Mouse (Mus musculus) midbrain, embryonic 11.5 days (tissue): Measurements from ENCODE around the gene Prr5l. TPM values are rescaled to one million over a fixed set of nuclear protein-coding genes. Genes with fewer than 3 reads are reported as not detected.

Source experiments
- ATAC-seq: fragments of 200-750 bp; cut with Nextera tagmentation; 2 replicates; pipeline ENCODE4 v1.8.0; 2017; ENCODE audit warnings: moderate TSS enrichment, moderate library complexity; ENCODE audit not compliant: low FRiP score
- DNase-seq: peaks from one replicate; pipeline ENCODE4 v3.0.0; 2015; ENCODE audit warnings: low spot score; ENCODE audit errors: missing footprints
- H3K27ac ChIP-seq: fragments of 300-500 bp; sonication (generic); 2 replicates; pipeline ENCODE4 v1.5.1; 2014; ENCODE audit warnings: low read depth, low read length
- H3K27me3 ChIP-seq: fragments of 300-500 bp; sonication (generic); 2 replicates; pipeline ENCODE4 v1.6.1; 2014; ENCODE audit warnings: mild to moderate bottlenecking, low read length, moderate library complexity, mixed read lengths; ENCODE audit not compliant: control insufficient read depth, insufficient read depth
- H3K36me3 ChIP-seq: fragments of 300-500 bp; sonication (generic); 2 replicates; pipeline ENCODE4 v1.6.1; 2014; ENCODE audit warnings: mild to moderate bottlenecking, low read length, moderate library complexity, mixed read lengths; ENCODE audit not compliant: control insufficient read depth, insufficient read depth
- H3K4me1 ChIP-seq: fragments of 300-500 bp; sonication (generic); 2 replicates; pipeline ENCODE4 v1.6.1; 2014; ENCODE audit warnings: low read length; ENCODE audit not compliant: control insufficient read depth, insufficient read depth
- H3K4me2 ChIP-seq: fragments of 300-500 bp; sonication (generic); 2 replicates; pipeline ENCODE4 v1.6.1; 2014; ENCODE audit warnings: mild to moderate bottlenecking, moderate library complexity
- H3K4me3 ChIP-seq: fragments of 300-500 bp; sonication (generic); 2 replicates; pipeline ENCODE4 v1.5.1; 2014; ENCODE audit warnings: low read depth, low read length
- H3K9ac ChIP-seq: fragments of 300-500 bp; sonication (generic); 2 replicates; pipeline ENCODE4 v1.6.1; 2014; ENCODE audit warnings: low read length
- H3K9me3 ChIP-seq: fragments of 300-500 bp; sonication (generic); 2 replicates; pipeline ENCODE4 v1.6.1; 2016; ENCODE audit warnings: low read length; ENCODE audit not compliant: control insufficient read depth
- WGBS: fragments of 180-500 bp; shearing (Covaris S2); extraction: QIAGEN DNeasy Blood & Tissue Kit; methylation state at CpG from one replicate; pipeline ENCODE4 v1.1.7; 2014; 5-methylcytosine and 5-hydroxymethylcytosine counted together
- polyA plus RNA-seq: library from polyadenylated mRNA; unstranded; fragments of >200 nt; fragmentation: Nextera tagmentation; extraction: Ambion mirVana; gene quantifications from 2 replicates; pipeline ENCODE4 v1.2.1, GENCODE M21; 2014

The Prr5l gene
- polyA plus RNA-seq, 1 experiment from 2014 or later = 15.5 TPM

- DNase-seq (peak; percentile 39), ATAC-seq (no peak)
- Histone ChIP-seq H3K27ac (no peak overlapping the region), H3K4me3 (no peak overlapping the region), H3K4me2 (no peak overlapping the region), H3K27me3 (no peaks in the 10 kb centered on the region), H3K36me3 (no peaks in the 10 kb centered on the region), H3K4me1 (peaks cover 8% of the 10 kb centered on the region; the same call in 1 of the 2 replicates), H3K9me3 (no peaks in the 10 kb centered on the region), H3K9ac (no peak overlapping the region)
- 90% methylated on average over 3 of the region's 3 CpGs for whole genome bisulfite sequencing
Measured at GRCm38 (mm10) chr2:101826950-101827600, 55.8 kb downstream of the Prr5l start.

- H3K4me1 ChIP-seq = peaks cover 8% of the 10 kb centered on the region; the same call in 1 of the 2 replicates
- H3K9ac ChIP-seq = no peak overlapping the region
- H3K27ac ChIP-seq = no peak overlapping the region
- no peak overlapping the region for H3K4me3 ChIP-seq
- ATAC-seq (no peak), DNase-seq (peak; percentile 14)
- 83% methylated on average over 2 of the region's 2 CpGs for WGBS
- H3K36me3 ChIP-seq = no peaks in the 10 kb centered on the region
- no peaks in the 10 kb centered on the region for H3K27me3 ChIP-seq
- no peaks in the 10 kb centered on the region for H3K9me3 ChIP-seq
- H3K4me2 ChIP-seq = no peak overlapping the region
Measured at GRCm38 (mm10) chr2:101826186-101826707, 56.6 kb downstream of the Prr5l start.

GRCm38 (mm10) chr2:101825226-101826120 lies 57.4 kb downstream of the Prr5l start:
- no peak overlapping the region for H3K9ac ChIP-seq
- no peak for ATAC-seq

GRCm38 (mm10) chr2:101823821-101824220 lies 59.0 kb downstream of the Prr5l start:
- H3K27me3 ChIP-seq = no peaks in the 10 kb centered on the region

More at GRCm38 (mm10) chr2:101825226-101826120, 57.4 kb downstream of the Prr5l start:
- Histone ChIP-seq H3K4me3 (no peak overlapping the region), H3K4me2 (no peak overlapping the region), H3K27ac (no peak overlapping the region), H3K9me3 (no peaks in the 10 kb centered on the region), H3K4me1 (peaks cover 8% of the 10 kb centered on the region; the same call in 1 of the 2 replicates), H3K27me3 (no peaks in the 10 kb centered on the region), H3K36me3 (no peaks in the 10 kb centered on the region)
- peak; percentile 57 for DNase-seq
- WGBS = 88% methylated on average over 9 of the region's 9 CpGs

GRCm38 (mm10) chr2:101822785-101823184 lies 60.0 kb downstream of the Prr5l start:
- no peak for DNase-seq
- no peak overlapping the region for H3K27ac ChIP-seq

More at GRCm38 (mm10) chr2:101823821-101824220, 59.0 kb downstream of the Prr5l start:
- Histone ChIP-seq H3K4me1 (0 out of 2 replicates have a peak, but pooled peaks cover 3% of the 10 kb centered on the region), H3K27ac (no peak overlapping the region), H3K36me3 (no peaks in the 10 kb centered on the region), H3K9me3 (no peaks in the 10 kb centered on the region), H3K4me2 (no peak overlapping the region), H3K4me3 (no peak overlapping the region), H3K9ac (no peak overlapping the region)
- ATAC-seq (no peak), DNase-seq (no peak)
- 55% methylated on average over 4 of the region's 4 CpGs for WGBS

GRCm38 (mm10) chr2:101820816-101821215 lies 62.0 kb downstream of the Prr5l start:
- Histone ChIP-seq H3K4me1 (no peaks in the 10 kb centered on the region), H3K4me2 (no peak overlapping the region), H3K4me3 (no peak overlapping the region), H3K9ac (no peak overlapping the region), H3K36me3 (no peaks in the 10 kb centered on the region), H3K27ac (no peak overlapping the region), H3K9me3 (no peaks in the 10 kb centered on the region), H3K27me3 (no peaks in the 10 kb centered on the region)
- ATAC-seq (no peak), DNase-seq (no peak)
- 76% methylated on average over 1 of the region's 1 CpGs for WGBS

More at GRCm38 (mm10) chr2:101822785-101823184, 60.0 kb downstream of the Prr5l start:
- H3K9ac ChIP-seq = no peak overlapping the region
- H3K9me3 ChIP-seq = no peaks in the 10 kb centered on the region
- no peaks in the 10 kb centered on the region for H3K36me3 ChIP-seq
- no peak for ATAC-seq
- no peaks in the 10 kb centered on the region for H3K27me3 ChIP-seq
- H3K4me2 ChIP-seq = no peak overlapping the region
- H3K4me3 ChIP-seq = no peak overlapping the region
- H3K4me1 ChIP-seq = 0 out of 2 replicates have a peak, but pooled peaks cover 2% of the 10 kb centered on the region
- WGBS = 88% methylated on average over 13 of the region's 13 CpGs

GRCm38 (mm10) chr2:101818986-101819764 lies 63.7 kb downstream of the Prr5l start:
- DNase-seq = no peak
- no peaks in the 10 kb centered on the region for H3K9me3 ChIP-seq

GRCm38 (mm10) chr2:101816646-101817308 lies 66.0 kb downstream of the Prr5l start:
- H3K9ac ChIP-seq = no peak overlapping the region
- DNase-seq = no peak
- H3K4me2 ChIP-seq = no peak overlapping the region
- no peaks in the 10 kb centered on the region for H3K4me1 ChIP-seq
- H3K27ac ChIP-seq = no peak overlapping the region
- H3K27me3 ChIP-seq = no peaks in the 10 kb centered on the region
- no peaks in the 10 kb centered on the region for H3K36me3 ChIP-seq
- no peaks in the 10 kb centered on the region for H3K9me3 ChIP-seq
- H3K4me3 ChIP-seq = no peak overlapping the region
- WGBS = 85% methylated on average over 3 of the region's 3 CpGs
- no peak for ATAC-seq

More at GRCm38 (mm10) chr2:101818986-101819764, 63.7 kb downstream of the Prr5l start:
- ATAC-seq = no peak
- H3K4me2 ChIP-seq = no peak overlapping the region
- 85% methylated on average over 7 of the region's 7 CpGs for WGBS
- no peak overlapping the region for H3K9ac ChIP-seq
- H3K27ac ChIP-seq = no peak overlapping the region
- H3K4me3 ChIP-seq = no peak overlapping the region
- H3K4me1 ChIP-seq = no peaks in the 10 kb centered on the region
- H3K36me3 ChIP-seq = no peaks in the 10 kb centered on the region
- no peaks in the 10 kb centered on the region for H3K27me3 ChIP-seq
